Mouse (Mus musculus): ENCODE results near the gene Naa50. TPM values are rescaled to one million over a fixed set of nuclear protein-coding genes. Genes with fewer than 3 reads are reported as not detected.

Gene Naa50
- 116 and 122 TPM in 2 replicates for polyA plus RNA-seq (2015; fragmentation: Nextera tagmentation; extraction: Ambion mirVana)

DNA sequence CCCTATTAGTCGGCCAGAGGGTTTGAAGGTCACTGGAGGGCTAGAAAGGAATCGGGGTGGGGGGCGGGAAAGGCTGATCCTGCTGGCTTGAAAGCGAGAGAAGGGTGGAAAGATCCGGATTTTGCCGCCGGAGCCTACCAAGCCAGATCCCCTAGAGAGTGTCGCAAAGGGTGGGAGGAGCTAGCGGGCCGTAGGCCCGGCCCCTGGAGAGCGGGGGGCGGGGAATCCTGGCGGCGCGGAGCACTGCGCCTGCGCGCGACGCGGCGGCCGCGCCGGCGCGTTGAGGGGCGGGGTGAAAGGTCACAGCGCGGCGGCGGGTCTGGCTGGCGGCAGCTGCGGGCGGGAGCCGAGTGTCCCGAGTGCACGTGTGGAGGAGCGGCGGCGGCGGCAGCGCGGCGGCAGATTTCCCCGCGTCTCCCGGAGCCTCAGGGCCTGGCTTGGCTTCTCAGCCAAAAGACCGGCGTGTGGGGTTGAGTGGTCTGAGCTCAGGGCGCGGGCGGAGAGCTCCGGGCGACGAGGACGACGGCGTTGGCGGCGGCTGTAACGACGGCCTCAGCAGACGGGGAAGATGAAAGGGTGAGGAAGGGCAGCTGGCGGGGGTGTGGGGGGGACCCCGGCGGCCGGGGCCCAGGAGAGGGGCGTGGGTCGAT lies at the start of gene Naa50, which contains the start of gene Atp6v1a:
Gene Naa50 (plus strand): TSS at position 295 of the 650 bp plus-strand sequence.
Gene Atp6v1a (minus strand): TSS at position 170 of the 650 bp plus-strand sequence.
- WGBS: 0% methylated on average over 46 of the region's 71 CpGs
- Histone ChIP-seq H3K4me2 (replicated peaks) (peak within 1 kb of the TSS; percentile 96), H3K27ac (peak within 1 kb of the TSS; percentile 97), H3K9ac (peak within 1 kb of the TSS; percentile 95), H3K9me3 (no peaks in the 10 kb centered on the region), H3K4me1 (peaks cover 20% of the 10 kb centered on the region), H3K27me3 (no peaks in the 10 kb centered on the region), H3K36me3 (no peaks in the 10 kb centered on the region), H3K4me3 (peak within 1 kb of the TSS; percentile 98)
- peak; percentile 90 for ATAC-seq (ENCODE audit: low FRiP score, low read depth)

DNA sequence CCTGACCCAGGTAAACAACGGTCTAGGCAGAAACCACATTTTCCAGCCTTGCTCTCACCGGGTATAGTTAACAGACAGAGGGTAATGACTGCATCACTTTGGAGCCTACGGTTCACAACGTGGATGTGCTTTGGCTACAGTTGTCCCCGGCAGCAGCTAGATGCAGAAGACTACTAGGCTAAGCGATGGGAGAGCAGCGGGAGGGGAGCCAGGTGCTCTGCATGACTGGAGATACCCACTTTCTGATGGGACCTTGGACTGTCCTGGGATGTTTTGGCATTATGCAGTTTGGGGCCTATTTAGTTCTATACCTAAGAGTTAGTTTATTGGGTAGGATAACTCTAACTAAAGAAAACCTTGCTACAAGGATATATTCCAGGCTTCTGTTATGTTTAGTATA lies 40.3 kb upstream of the Naa50 start:
- Histone ChIP-seq H3K4me1 (no peaks in the 10 kb centered on the region), H3K4me3 (no peak overlapping the region), H3K27ac (no peak overlapping the region), H3K27me3 (no peaks in the 10 kb centered on the region), H3K4me2 (replicated peaks) (no peak overlapping the region), H3K36me3 (peaks cover 77% of the 10 kb centered on the region), H3K9me3 (no peaks in the 10 kb centered on the region), H3K9ac (no peak overlapping the region)
- no peak for ATAC-seq (ENCODE audit: low FRiP score, low read depth)
- WGBS: 91% methylated on average over 7 of the region's 7 CpGs

DNA sequence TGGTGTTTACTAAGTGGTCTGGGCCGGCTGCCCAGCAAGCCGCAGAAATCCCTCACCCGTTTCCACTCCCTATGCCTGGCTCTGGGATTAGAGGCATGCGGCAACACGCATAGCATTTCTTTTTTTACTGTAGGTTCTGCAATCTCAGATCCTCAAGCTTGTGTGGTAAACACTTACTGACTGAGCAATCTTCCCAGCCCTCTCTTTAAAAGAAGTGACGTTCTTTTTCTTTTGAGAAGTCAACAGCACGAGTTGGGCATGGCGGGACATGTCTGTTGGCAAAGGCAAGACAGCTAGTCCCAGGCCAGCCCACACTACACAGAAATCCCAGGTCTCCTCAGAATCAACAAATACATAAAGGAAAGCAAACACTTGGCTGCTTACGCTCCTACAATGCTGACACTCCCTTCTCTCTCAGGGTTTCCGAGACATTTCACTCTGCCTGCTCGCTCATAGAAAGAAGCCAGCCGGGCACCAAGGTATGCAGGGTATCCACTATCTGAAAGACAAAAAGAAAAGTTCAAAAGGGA lies 38.4 kb upstream of the Naa50 start:
- H3K9me3 ChIP-seq: no peaks in the 10 kb centered on the region
- no peak for ATAC-seq (ENCODE audit: low FRiP score, low read depth)
- no peak overlapping the region for H3K4me3 ChIP-seq
- H3K4me2 ChIP-seq (replicated peaks): no peak overlapping the region
- WGBS: 86% methylated on average over 12 of the region's 12 CpGs
- no peak overlapping the region for H3K9ac ChIP-seq
- no peaks in the 10 kb centered on the region for H3K4me1 ChIP-seq
- peaks cover 65% of the 10 kb centered on the region for H3K36me3 ChIP-seq
- no peaks in the 10 kb centered on the region for H3K27me3 ChIP-seq
- no peak overlapping the region for H3K27ac ChIP-seq

DNA sequence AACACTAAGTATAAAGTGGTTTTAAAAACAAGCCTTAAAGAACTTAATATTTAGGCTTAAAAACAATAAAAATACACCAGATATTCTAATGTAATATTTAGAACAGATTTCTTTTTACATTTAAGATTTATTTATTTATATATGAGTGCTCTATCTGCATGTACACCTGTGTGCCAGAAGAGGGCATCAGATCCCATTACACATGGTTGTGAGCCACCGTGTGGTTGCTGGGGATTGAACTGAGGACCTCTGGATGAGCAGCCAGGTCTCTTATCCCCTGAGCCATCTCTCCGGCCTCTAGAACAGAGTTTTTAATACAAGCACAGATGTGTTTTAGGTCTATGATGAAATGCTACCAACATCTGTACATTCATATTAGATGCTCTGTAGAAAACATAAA lies 36.7 kb upstream of the Naa50 start:
- Histone ChIP-seq H3K27ac (no peak overlapping the region), H3K4me2 (replicated peaks) (no peak overlapping the region), H3K9me3 (no peaks in the 10 kb centered on the region), H3K27me3 (no peaks in the 10 kb centered on the region), H3K9ac (no peak overlapping the region), H3K36me3 (peaks cover 67% of the 10 kb centered on the region), H3K4me3 (no peak overlapping the region), H3K4me1 (no peaks in the 10 kb centered on the region)
- WGBS: 94% methylated on average over 2 of the region's 2 CpGs
- ATAC-seq (ENCODE audit: low FRiP score, low read depth): no peak

DNA sequence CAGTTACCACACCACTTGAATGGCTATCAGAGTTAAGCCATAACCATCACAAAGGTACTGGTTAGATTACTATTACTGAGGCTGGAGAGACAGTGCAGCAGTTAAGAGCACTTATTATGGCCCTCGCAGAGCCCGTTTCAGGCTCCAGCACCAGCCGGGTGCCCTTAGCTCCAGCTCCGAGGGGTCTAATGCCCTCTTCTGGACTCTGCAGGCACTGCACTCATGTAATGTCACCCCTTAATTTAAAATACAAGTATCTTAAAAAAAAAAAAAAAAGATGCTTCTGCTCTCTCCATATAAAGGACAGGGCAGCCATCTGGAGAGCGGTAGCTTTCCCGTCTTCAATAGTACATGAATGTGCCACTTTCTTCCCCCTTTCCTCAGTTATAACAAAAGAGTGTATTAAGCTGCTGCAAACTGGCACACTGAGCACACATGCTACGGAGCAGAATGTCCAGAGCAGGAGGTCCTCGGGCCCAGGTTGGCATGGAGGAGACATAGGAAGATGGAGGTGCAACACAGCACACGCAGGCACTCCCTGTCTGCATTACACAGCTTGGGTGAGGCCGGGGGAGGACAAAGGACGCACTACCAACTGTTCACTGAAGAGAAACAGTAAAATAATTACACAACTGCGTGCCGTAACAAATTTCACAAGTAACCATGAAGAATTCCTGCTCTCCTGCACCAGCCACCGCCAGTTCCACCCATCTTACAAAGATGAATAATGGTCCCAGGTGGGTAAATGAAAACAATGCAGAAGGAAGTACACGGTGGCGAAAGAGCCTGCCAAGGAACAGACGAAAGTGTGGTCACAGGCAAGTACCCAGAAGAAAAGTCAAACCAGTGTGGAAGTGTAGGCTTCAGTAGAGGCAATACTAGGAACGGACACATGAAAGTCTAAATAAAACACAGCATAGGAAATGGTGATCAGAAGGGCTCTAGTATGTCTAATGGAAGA lies 35.5 kb upstream of the Naa50 start:
- Histone ChIP-seq H3K27me3 (no peaks in the 10 kb centered on the region), H3K4me1 (no peaks in the 10 kb centered on the region), H3K9me3 (no peaks in the 10 kb centered on the region), H3K9ac (no peak overlapping the region), H3K36me3 (peaks cover 68% of the 10 kb centered on the region), H3K27ac (peak overlapping the region; percentile 28; the same call in 1 of the 2 replicates), H3K4me2 (replicated peaks) (no peak overlapping the region), H3K4me3 (no peak overlapping the region)
- ATAC-seq (ENCODE audit: low FRiP score, low read depth): no peak
- 85% methylated on average over 18 of the region's 18 CpGs for WGBS

DNA sequence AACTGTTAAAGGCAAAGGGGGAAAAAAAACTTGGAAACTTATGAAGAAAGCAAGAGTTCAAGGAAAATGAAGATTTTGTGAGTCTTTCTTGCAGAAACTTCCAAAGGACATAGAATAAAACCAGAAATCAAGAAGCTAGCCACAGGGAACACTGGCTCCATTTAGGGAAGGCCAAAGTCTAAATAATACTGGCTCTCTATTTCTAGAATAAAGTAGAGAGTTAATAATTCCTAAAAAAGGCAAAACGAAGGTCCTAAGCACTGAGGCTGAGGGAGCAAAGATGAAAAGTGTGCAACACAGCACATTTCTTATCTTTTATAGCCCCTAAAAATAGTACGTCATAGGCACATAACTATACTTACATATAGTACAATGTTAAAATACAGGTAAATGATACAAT lies 34.4 kb upstream of the Naa50 start:
- H3K4me2 ChIP-seq (replicated peaks): no peak overlapping the region
- H3K27ac ChIP-seq: no peak overlapping the region; the same call in 1 of the 2 replicates
- H3K9me3 ChIP-seq: no peaks in the 10 kb centered on the region
- no peak overlapping the region for H3K9ac ChIP-seq
- H3K27me3 ChIP-seq: no peaks in the 10 kb centered on the region
- peaks cover 71% of the 10 kb centered on the region for H3K36me3 ChIP-seq
- H3K4me3 ChIP-seq: no peak overlapping the region
- H3K4me1 ChIP-seq: no peaks in the 10 kb centered on the region
- 88% methylated on average over 2 of the region's 2 CpGs for WGBS
- no peak for ATAC-seq (ENCODE audit: low FRiP score, low read depth)

DNA sequence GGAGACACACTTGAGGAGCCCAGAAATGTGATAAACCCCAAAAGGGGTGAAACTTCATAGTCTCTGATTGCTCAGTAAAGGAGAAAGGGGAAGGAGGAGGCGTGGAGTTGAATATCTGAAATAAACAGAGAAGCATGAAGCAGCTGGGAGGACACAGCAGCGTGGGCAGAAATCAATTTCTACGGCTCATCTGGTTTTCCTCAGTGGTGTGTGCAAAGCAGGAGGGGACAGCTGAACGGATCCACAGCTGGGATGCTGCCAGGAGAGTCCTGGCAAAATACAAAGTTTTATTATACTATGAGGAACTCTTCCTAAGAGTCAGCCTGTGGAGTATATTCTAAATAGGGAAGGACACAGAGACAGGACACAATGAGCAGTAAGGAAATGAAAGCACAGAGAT lies 30.6 kb upstream of the Naa50 start:
- H3K36me3 ChIP-seq: peaks cover 61% of the 10 kb centered on the region
- H3K9ac ChIP-seq: no peak overlapping the region
- no peaks in the 10 kb centered on the region for H3K4me1 ChIP-seq
- no peaks in the 10 kb centered on the region for H3K27me3 ChIP-seq
- H3K9me3 ChIP-seq: no peaks in the 10 kb centered on the region
- ATAC-seq (ENCODE audit: low FRiP score, low read depth): 0 out of 2 replicates have a peak, but pooled peaks have one; percentile 32
- 81% methylated on average over 4 of the region's 4 CpGs for WGBS
- H3K4me3 ChIP-seq: no peak overlapping the region
- no peak overlapping the region for H3K27ac ChIP-seq
- no peak overlapping the region for H3K4me2 ChIP-seq (replicated peaks)

DNA sequence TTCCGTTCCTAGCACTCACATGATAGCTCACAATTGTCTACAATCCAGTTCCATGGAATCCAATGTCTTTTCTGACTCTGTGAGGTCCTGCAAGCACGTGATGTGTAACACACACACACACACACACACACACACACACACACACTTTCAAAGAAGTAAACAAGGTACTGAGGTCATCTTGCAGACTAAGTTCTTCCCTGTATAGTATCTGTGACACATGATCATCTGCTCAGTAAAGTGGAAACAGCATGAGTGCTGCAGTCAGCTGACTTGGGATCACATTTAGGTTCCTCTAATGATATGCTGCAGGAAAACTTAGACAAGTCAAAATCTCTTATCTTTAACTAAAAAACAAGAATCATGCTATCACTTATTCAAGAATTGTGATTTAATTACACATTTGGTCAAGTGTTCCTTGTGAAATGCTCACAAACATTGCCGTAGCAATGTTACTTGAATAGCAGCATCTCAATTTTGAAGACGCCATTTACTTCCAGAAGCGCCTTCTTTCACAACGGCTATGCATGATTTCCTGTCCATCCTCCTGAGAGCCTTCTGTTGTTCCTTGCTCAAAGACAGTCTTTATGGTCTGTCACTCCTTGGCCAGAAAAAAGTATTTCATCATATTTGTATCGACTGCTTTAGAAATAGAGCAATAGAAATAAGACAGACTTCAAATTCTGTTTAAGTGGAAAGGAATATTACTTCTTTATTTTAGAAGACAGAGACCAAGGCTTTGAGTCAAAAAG lies 19.7 kb upstream of the Naa50 start:
- no peak for ATAC-seq (ENCODE audit: low FRiP score, low read depth)
- Histone ChIP-seq H3K36me3 (peaks cover 12% of the 10 kb centered on the region), H3K27ac (no peak overlapping the region), H3K9ac (no peak overlapping the region), H3K9me3 (no peaks in the 10 kb centered on the region), H3K4me1 (no peaks in the 10 kb centered on the region), H3K4me3 (no peak overlapping the region), H3K27me3 (no peaks in the 10 kb centered on the region), H3K4me2 (replicated peaks) (no peak overlapping the region)
- WGBS: 87% methylated on average over 7 of the region's 7 CpGs

DNA sequence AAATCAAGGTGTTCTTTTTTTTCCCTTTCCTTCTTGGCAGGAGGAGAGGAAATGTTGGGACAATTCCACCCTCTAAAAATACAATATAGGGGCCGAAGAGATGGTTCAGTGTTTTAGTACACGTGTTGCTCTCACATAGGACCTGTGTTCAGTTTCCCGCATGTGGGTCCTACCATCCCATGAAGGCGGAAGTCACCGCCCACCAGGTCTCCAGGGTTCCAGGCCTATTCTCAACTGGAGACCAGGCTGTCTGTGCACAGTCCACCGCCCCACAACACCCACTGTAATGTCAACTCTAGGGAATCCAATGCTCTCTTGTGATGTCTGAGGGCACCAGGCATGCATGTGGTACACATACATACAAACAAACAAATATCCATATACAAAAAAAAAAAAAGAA lies 17.5 kb upstream of the Naa50 start:
- Histone ChIP-seq H3K4me3 (no peak overlapping the region), H3K9ac (no peak overlapping the region), H3K4me1 (no peaks in the 10 kb centered on the region; the same call in 1 of the 2 replicates), H3K27ac (no peak overlapping the region), H3K4me2 (replicated peaks) (no peak overlapping the region), H3K9me3 (no peaks in the 10 kb centered on the region), H3K36me3 (no peaks in the 10 kb centered on the region), H3K27me3 (no peaks in the 10 kb centered on the region)
- WGBS: 90% methylated on average over 6 of the region's 6 CpGs
- ATAC-seq (ENCODE audit: low FRiP score, low read depth): no peak

DNA sequence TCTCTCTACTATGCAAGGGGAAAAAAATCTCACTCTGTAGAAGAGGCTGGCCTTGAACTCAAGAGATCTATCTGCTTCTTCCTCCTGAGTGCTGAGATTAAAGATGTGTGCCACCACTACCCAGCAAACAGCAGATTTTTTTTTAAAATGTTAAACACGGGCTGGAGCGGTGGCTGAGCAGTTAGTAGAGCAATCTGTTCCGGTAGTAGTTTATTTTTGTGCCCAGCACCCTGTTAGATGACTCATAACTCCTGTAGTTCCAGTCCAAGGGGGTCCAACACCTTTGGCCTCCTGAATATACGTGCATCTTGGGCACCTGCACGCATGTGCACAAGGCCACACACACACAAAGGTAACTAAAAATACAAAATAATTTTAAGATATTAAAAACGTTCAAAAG lies 17.1 kb upstream of the Naa50 start:
- Histone ChIP-seq H3K27ac (no peak overlapping the region), H3K27me3 (no peaks in the 10 kb centered on the region), H3K9ac (no peak overlapping the region), H3K9me3 (no peaks in the 10 kb centered on the region), H3K4me3 (no peak overlapping the region), H3K4me2 (replicated peaks) (no peak overlapping the region), H3K36me3 (no peaks in the 10 kb centered on the region), H3K4me1 (no peaks in the 10 kb centered on the region; the same call in 1 of the 2 replicates)
- 88% methylated on average over 6 of the region's 6 CpGs for WGBS
- no peak for ATAC-seq (ENCODE audit: low FRiP score, low read depth)

DNA sequence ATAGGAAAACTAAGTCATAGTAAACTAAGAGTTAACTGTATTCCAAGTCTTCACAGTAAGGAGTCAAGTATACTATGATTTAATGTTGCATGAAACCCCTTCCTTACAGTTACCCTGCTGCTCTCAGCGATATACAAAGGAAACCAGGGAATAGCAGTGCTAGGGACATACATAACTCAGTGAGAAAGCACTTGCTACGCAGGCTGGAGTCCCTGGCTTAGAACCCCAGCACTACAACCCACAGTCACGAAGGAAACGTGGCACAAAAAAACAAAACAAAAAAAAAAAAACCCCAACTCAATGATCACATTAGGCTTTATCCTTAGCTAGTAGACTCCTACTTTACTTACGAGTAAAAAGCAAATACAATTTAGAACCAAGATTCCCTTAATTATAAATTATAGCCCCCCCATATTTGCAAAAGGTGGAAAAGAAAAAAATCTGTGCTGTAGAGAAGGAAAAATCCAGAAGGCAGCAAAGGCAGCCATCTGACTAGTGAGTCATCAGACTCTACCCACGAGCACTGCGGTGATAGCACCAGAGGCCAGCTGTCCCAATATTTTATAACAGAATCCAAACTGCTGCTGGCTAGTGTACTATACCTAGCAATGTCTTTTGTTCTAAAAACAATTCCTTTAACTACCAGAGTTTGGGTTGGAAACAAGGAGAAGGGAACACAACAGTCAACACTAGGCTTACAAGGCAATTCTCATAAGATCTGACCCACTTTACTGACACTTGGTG lies 16.5 kb upstream of the Naa50 start:
- 85% methylated on average over 7 of the region's 7 CpGs for WGBS
- H3K9ac ChIP-seq: no peak overlapping the region
- no peaks in the 10 kb centered on the region for H3K27me3 ChIP-seq

More for the DNA sequence above, 16.5 kb upstream of the Naa50 start:
- Histone ChIP-seq H3K4me1 (no peaks in the 10 kb centered on the region; the same call in 1 of the 2 replicates), H3K36me3 (no peaks in the 10 kb centered on the region), H3K27ac (no peak overlapping the region), H3K4me3 (no peak overlapping the region), H3K9me3 (no peaks in the 10 kb centered on the region), H3K4me2 (replicated peaks) (no peak overlapping the region)
- ATAC-seq (ENCODE audit: low FRiP score, low read depth): no peak
